Mouse (Mus musculus) c-Kit-positive CD71-negative TER-119-negative erythroid progenitor cells, embryonic 14.5 days (primary cell): ENCODE data around the gene Gm3029.
"Not testable (repeated sequence)": the region's sequence is repeated elsewhere in the genome, so short reads cannot be mapped to it uniquely, and the experiment has no call there.

Source experiments
- DNase-seq: peaks from one replicate; pipeline ENCODE4 v3.0.0-alpha.2; 2013; ENCODE audit warnings: low read depth

Gm3029 gene

DNA sequence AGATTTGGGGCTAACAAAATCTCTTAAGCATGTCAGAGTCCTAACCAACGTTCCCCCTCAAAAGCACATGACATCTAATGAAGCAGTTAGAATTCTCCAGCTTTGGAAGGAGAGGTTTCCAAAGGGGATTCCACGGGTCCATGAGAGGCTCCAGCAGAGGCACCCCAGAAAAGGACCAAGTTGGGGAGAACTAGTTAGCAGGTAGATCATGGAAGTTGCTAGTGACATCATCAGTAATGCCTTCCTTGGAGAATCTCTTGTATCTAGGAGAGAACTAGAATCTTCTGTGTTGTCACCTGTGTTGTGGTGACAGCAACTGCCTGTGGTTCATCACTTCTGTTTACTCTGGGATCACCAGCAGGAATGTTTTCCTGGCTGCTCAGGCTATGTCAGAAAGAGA, at the start of gene Gm3029:
Gene Gm3029, plus strand, starts transcription at position 301 of the 400 bp plus-strand sequence.
- not testable (repeated sequence) for DNase-seq

DNA sequence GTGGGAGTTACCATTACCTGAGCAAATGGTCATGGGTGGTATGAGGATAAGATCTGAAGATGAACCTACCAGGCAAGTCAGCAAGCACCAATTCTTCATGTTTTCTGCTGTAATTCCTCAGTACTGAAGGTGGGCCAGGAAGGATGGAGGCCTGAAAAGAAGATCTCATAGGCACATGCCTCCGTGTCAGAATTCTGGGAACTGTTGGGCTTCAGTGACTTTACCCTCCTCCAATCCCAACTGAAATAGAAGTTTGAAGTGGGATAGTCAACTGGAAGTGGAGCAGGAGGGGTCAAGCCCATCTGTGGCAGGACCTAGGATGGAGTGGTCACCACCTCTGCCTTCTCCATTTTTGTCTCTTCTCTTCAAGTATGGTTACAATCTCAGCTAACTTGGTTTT, 47.7 kb upstream of the Gm3029 start, which contains the start of gene Gm2916:
Gene Gm2916, plus strand, starts transcription at position 301 of the 400 bp plus-strand sequence.
- not testable (repeated sequence) for DNase-seq

DNA sequence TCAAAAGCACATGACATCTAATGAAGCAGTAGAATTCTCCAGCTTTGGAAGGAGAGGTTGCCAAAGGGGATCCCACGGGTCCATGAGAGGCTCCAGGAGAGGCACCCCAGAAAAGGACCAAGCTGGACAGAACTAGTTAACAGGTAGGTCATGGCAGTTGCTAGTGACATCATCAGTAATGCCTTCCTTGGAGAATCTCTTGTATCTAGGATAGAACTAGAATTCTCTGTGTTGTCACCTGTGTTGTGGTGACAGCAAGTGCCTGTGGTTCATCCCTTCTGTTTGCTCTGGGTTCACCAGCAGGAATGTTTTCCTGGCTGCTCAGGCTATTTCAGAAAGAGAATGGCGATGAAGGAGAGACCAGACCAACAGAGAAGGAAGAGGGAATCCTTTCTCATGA, 31.7 kb downstream of the Gm3029 start, which contains the start of gene Gm3095:
Gene Gm3095, plus strand, starts transcription at position 301 of the 400 bp plus-strand sequence.
- not testable (repeated sequence) for DNase-seq
